Mouse (Mus musculus) testis, adult 2 months (tissue): ENCODE measurements around the gene Zfp512b. TPM values are rescaled to one million over a fixed set of nuclear protein-coding genes. Genes with fewer than 3 reads are reported as not detected.

Experiments
- H3K27ac ChIP-seq: fragments of 200-500 bp; 2 replicates; pipeline ENCODE4 v1.5.1; 2012; ENCODE audit warnings: low read depth, low read length; ENCODE audit not compliant: control insufficient read depth, insufficient read depth
- H3K27me3 ChIP-seq: fragments of 200-500 bp; 2 replicates; pipeline ENCODE4 v1.6.1; 2012; ENCODE audit warnings: mild to moderate bottlenecking, low read length, moderate library complexity; ENCODE audit not compliant: control insufficient read depth, insufficient read depth
- H3K36me3 ChIP-seq: fragments of 200-500 bp; 2 replicates; pipeline ENCODE4 v1.6.1; 2012; ENCODE audit warnings: mild to moderate bottlenecking, low read length; ENCODE audit not compliant: control insufficient read depth, insufficient read depth
- H3K4me1 ChIP-seq: fragments of 200-500 bp; 2 replicates; pipeline ENCODE4 v1.6.1; 2012; ENCODE audit warnings: low read length; ENCODE audit not compliant: control insufficient read depth, insufficient read depth
- H3K4me3 ChIP-seq: fragments of 200-500 bp; 2 replicates; pipeline ENCODE4 v1.5.1; 2012; ENCODE audit warnings: low read depth, mild to moderate bottlenecking, low read length, moderate library complexity, mixed read lengths; ENCODE audit not compliant: control insufficient read depth
- CTCF ChIP-seq: fragments of 200-500 bp; IDR thresholded peaks from 2 replicates; pipeline ENCODE4 v1.5.1; 2012; ENCODE audit warnings: low read depth, mild to moderate bottlenecking, inconsistent platforms, low read length, moderate library complexity; ENCODE audit not compliant: control insufficient read depth, insufficient read depth, insufficient replicate concordance
- POLR2A ChIP-seq: fragments of 200-500 bp; IDR thresholded peaks from 2 replicates; pipeline ENCODE4 v1.6.1; 2012; ENCODE audit warnings: low read depth, mild to moderate bottlenecking, inconsistent platforms, low read length, moderate library complexity; ENCODE audit not compliant: control insufficient read depth
- polyA plus RNA-seq: library from polyadenylated mRNA; depleted of rRNA; stranded (reverse); fragments of >200 nt; gene quantifications from 2 replicates; pipeline ENCODE4 v1.2.3, GENCODE M21; 2012

Gene Zfp512b
- polyA plus RNA-seq, 1 experiment, result 83.2 TPM

GRCm38 (mm10) chr2:181594946-181595696, 2.5 kb upstream of the Zfp512b start:
- peak overlapping the region; percentile 30; the same call in 1 of the 2 replicates for H3K27ac ChIP-seq
- H3K4me3 ChIP-seq, result peak overlapping the region; percentile 56
- H3K27me3 ChIP-seq, result no peaks in the 10 kb centered on the region
- no peak for TF ChIP-seq CTCF
- no peak for TF ChIP-seq POLR2A
- peaks cover 17% of the 10 kb centered on the region for H3K4me1 ChIP-seq
- H3K36me3 ChIP-seq, result peaks cover 2% of the 10 kb centered on the region

GRCm38 (mm10) chr2:181593937-181594336, 1.3 kb upstream of the Zfp512b start:
- no peaks in the 10 kb centered on the region for H3K27me3 ChIP-seq
- peak overlapping the region; percentile 70 for H3K4me3 ChIP-seq
- no peak overlapping the region for H3K27ac ChIP-seq
- H3K4me1 ChIP-seq, result peaks cover 11% of the 10 kb centered on the region
- H3K36me3 ChIP-seq, result peaks cover 2% of the 10 kb centered on the region
- TF ChIP-seq POLR2A, result no peak
- TF ChIP-seq CTCF, result no peak

GRCm38 (mm10) chr2:181593042-181593421, 429 bp upstream of the Zfp512b start:
- Histone ChIP-seq H3K36me3 (peaks cover 3% of the 10 kb centered on the region), H3K4me3 (peak overlapping the region; percentile 100), H3K27me3 (no peaks in the 10 kb centered on the region), H3K27ac (peak overlapping the region; percentile 100), H3K4me1 (peaks cover 6% of the 10 kb centered on the region)
- TF ChIP-seq CTCF (no peak), POLR2A (no peak)

GRCm38 (mm10) chr2:181591528-181592085, 996 bp downstream of the Zfp512b start, which contains the start of gene Prpf6:
TSS of gene Prpf6 (plus strand) at chr2:181591868.
- Histone ChIP-seq H3K4me1 (peaks cover 6% of the 10 kb centered on the region), H3K27me3 (no peaks in the 10 kb centered on the region), H3K4me3 (peak within 1 kb of the TSS; percentile 100), H3K36me3 (peaks cover 3% of the 10 kb centered on the region), H3K27ac (peak within 1 kb of the TSS; percentile 100)
- no peak for TF ChIP-seq POLR2A
- TF ChIP-seq CTCF, result no peak

GRCm38 (mm10) chr2:181590471-181590870, 2.1 kb downstream of the Zfp512b start:
- TF ChIP-seq CTCF (no peak), POLR2A (no peak)
- Histone ChIP-seq H3K4me1 (peaks cover 4% of the 10 kb centered on the region), H3K36me3 (peaks cover 3% of the 10 kb centered on the region), H3K27ac (no peak overlapping the region), H3K4me3 (peak overlapping the region; percentile 4; the same call in 1 of the 2 replicates), H3K27me3 (no peaks in the 10 kb centered on the region)

GRCm38 (mm10) chr2:181589732-181590105, 2.9 kb downstream of the Zfp512b start:
- Histone ChIP-seq H3K4me3 (no peak overlapping the region), H3K27ac (no peak overlapping the region), H3K4me1 (peaks cover 4% of the 10 kb centered on the region), H3K36me3 (peaks cover 3% of the 10 kb centered on the region), H3K27me3 (no peaks in the 10 kb centered on the region)
- TF ChIP-seq CTCF, result no peak
- TF ChIP-seq POLR2A, result no peak

GRCm38 (mm10) chr2:181589011-181589731, 3.4 kb downstream of the Zfp512b start:
- H3K4me1 ChIP-seq, result peaks cover 4% of the 10 kb centered on the region
- no peak for TF ChIP-seq POLR2A
- peaks cover 3% of the 10 kb centered on the region for H3K36me3 ChIP-seq

More at GRCm38 (mm10) chr2:181589011-181589731, 3.4 kb downstream of the Zfp512b start:
- no peak overlapping the region for H3K27ac ChIP-seq
- no peak overlapping the region for H3K4me3 ChIP-seq
- H3K27me3 ChIP-seq, result no peaks in the 10 kb centered on the region
